Comparison of ENCODE assay signal across 8 mouse cellular contexts in genomic region chr2:170206442-170206754, GRCm38 (mm10). TPM values are rescaled to one million over a fixed set of nuclear protein-coding genes. Genes with fewer than 3 reads are reported as not detected.
DNase-seq lines count a peak whose midpoint lies in the region; ATAC-seq and TF ChIP-seq lines count a peak whose summit lies in the region.

No protein-coding gene starts in this region.

- no peaks in the 10 kb centered on the region for H3K36me3 ChIP-seq in forebrain, embryonic 14.5 days (ENCODE audit: control insufficient read depth, insufficient read depth, low read length)
- no peaks in the 10 kb centered on the region for H3K36me3 ChIP-seq in forebrain, embryonic 13.5 days (ENCODE audit: poor library complexity, severe bottlenecking)
- no peaks in the 10 kb centered on the region for H3K36me3 ChIP-seq in CH12.LX (replicated peaks in 1 of 2; ENCODE audit: control insufficient read depth in 1 of 2, insufficient read depth in 1 of 2, low read length in 1 of 2)
- H3K36me3 ChIP-seq in heart, embryonic 13.5 days = no peaks in the 10 kb centered on the region

- TF ChIP-seq CTCF in CH12.LX (conservative IDR thresholded peaks at IDR 0.05 in 1 of 2, IDR thresholded peaks at IDR 0.05 in 1 of 2; ENCODE audit: low read depth in 2 of 2, low read length in 2 of 2) = peak in 1 of 2 experiments; percentile 18; a peak in 2 of 4 replicates

- in situ Hi-C loops in CH12.LX (cut with MboI; ENCODE audit: low pct_ligation_motif_present, low pct_unique_long_range_greater_than_20kb, low sequenced_read_pairs) = no loop called here

- intact Hi-C loops in left cerebral cortex, postnatal 4 days (cut with DNase I) = no loop called here

- peaks cover 7% of the 10 kb centered on the region; the same call in 1 of the 2 replicates for H3K4me1 ChIP-seq in forebrain, embryonic 14.5 days (ENCODE audit: control insufficient read depth, insufficient read depth, low read length)
- peaks cover 24% of the 10 kb centered on the region; the same call in 1 of the 2 replicates for H3K4me1 ChIP-seq in forebrain, embryonic 13.5 days
- peaks cover 16 to 54% of the 10 kb centered on the region in 2 experiments for H3K4me1 ChIP-seq in CH12.LX (ENCODE audit: control insufficient read depth in 1 of 2, insufficient read depth in 2 of 2)
- H3K4me1 ChIP-seq in heart, embryonic 13.5 days = peaks cover 50% of the 10 kb centered on the region

- 9% methylated on average over 6 of the region's 6 CpGs for WGBS in forebrain, embryonic 14.5 days
- 12% methylated on average over 6 of the region's 6 CpGs for WGBS in forebrain, embryonic 13.5 days
- 8% methylated on average over 6 of the region's 6 CpGs for WGBS in heart, embryonic 13.5 days

- TF ChIP-seq EP300 in CH12.LX (IDR thresholded peaks at IDR 0.05; ENCODE audit: low read length) = no peak

- no peak for ATAC-seq in forebrain, embryonic 14.5 days
- ATAC-seq in forebrain, embryonic 13.5 days = no peak
- ATAC-seq in heart, embryonic 13.5 days (ENCODE audit: extremely low read depth, insufficient number of reproducible peaks, low FRiP score, low TSS enrichment) = no peak
- ATAC-seq in inflammation-experienced regulatory T-cells, adult 6 months = no peak

- H3K9ac ChIP-seq in forebrain, embryonic 14.5 days (ENCODE audit: low read length) = no peak overlapping the region
- no peak overlapping the region for H3K9ac ChIP-seq in forebrain, embryonic 13.5 days
- no peak overlapping the region for H3K9ac ChIP-seq in CH12.LX (ENCODE audit: insufficient read depth, low read depth)
- no peak overlapping the region for H3K9ac ChIP-seq in heart, embryonic 13.5 days

- H3K27ac ChIP-seq in forebrain, embryonic 14.5 days (ENCODE audit: low read depth, low read length) = no peak overlapping the region
- no peak overlapping the region for H3K27ac ChIP-seq in forebrain, embryonic 13.5 days
- no peak overlapping the region for H3K27ac ChIP-seq in CH12.LX (ENCODE audit: insufficient read depth, low read depth)
- H3K27ac ChIP-seq in heart, embryonic 13.5 days (replicated peaks) = 0 out of 2 replicates have a peak overlapping the region, but pooled peaks have one; percentile 91

- no peaks in the 10 kb centered on the region for H3K9me3 ChIP-seq in forebrain, embryonic 14.5 days (replicated peaks; ENCODE audit: control insufficient read depth, low read length)
- H3K9me3 ChIP-seq in forebrain, embryonic 13.5 days (replicated peaks) = no peaks in the 10 kb centered on the region
- H3K9me3 ChIP-seq in CH12.LX (replicated peaks; ENCODE audit: low read length) = peaks cover 2% of the 10 kb centered on the region
- H3K9me3 ChIP-seq in heart, embryonic 13.5 days = no peaks in the 10 kb centered on the region

- no peaks in the 10 kb centered on the region for H3K27me3 ChIP-seq in forebrain, embryonic 14.5 days (replicated peaks; ENCODE audit: control insufficient read depth, insufficient read depth, low read length)
- no peaks in the 10 kb centered on the region for H3K27me3 ChIP-seq in forebrain, embryonic 13.5 days
- no peaks in the 10 kb centered on the region for H3K27me3 ChIP-seq in CH12.LX (replicated peaks)
- H3K27me3 ChIP-seq in heart, embryonic 13.5 days (replicated peaks) = no peaks in the 10 kb centered on the region

- TF ChIP-seq POLR2A in CH12.LX (IDR thresholded peaks at IDR 0.05; ENCODE audit: low read depth, low read length) = no peak

- DNase-seq in forebrain, embryonic 14.5 days (ENCODE audit: low spot score) = no peak
- DNase-seq in CH12.LX (ENCODE audit: extremely low read depth) = peak; percentile 82
- peak; percentile 64 for DNase-seq in lung, postnatal 10 days
- no peak for DNase-seq in left cerebral cortex, adult 11 months (ENCODE audit: low spot score)
- DNase-seq in left cerebral cortex, postnatal 4 days = no peak

- H3K79me2 ChIP-seq in CH12.LX (replicated peaks; ENCODE audit: control insufficient read depth, extremely low read depth, insufficient read depth, poor library complexity, severe bottlenecking) = no peaks in the 10 kb centered on the region

- no peak overlapping the region for H3K4me3 ChIP-seq in forebrain, embryonic 14.5 days (ENCODE audit: low read depth, low read length)
- H3K4me3 ChIP-seq in forebrain, embryonic 13.5 days = no peak overlapping the region
- H3K4me3 ChIP-seq in CH12.LX (replicated peaks in 1 of 3; ENCODE audit: low read depth in 2 of 3, low read length in 2 of 3, poor library complexity in 1 of 3) = no peak overlapping the region
- H3K4me3 ChIP-seq in heart, embryonic 13.5 days = peak overlapping the region; percentile 56; the same call in 1 of the 2 replicates

- H3K4me2 ChIP-seq in forebrain, embryonic 14.5 days (ENCODE audit: low read length) = peak overlapping the region; percentile 46; the same call in 1 of the 2 replicates
- no peak overlapping the region for H3K4me2 ChIP-seq in forebrain, embryonic 13.5 days
- H3K4me2 ChIP-seq in CH12.LX (ENCODE audit: insufficient read depth, low read depth, poor library complexity, severe bottlenecking) = 0 out of 2 replicates have a peak overlapping the region, but pooled peaks have one; percentile 96
- peak overlapping the region; percentile 86 for H3K4me2 ChIP-seq in heart, embryonic 13.5 days

- peak; percentile 5 for TF ChIP-seq RAD21 in CH12.LX (IDR thresholded peaks at IDR 0.05; ENCODE audit: low read depth, low read length)

- dilution Hi-C loops in CH12.LX (cut with MboI; ENCODE audit: extremely low pct_ligation_motif_present, extremely low pct_unique_long_range_greater_than_20kb, low sequenced_read_pairs) = no loop called here

TF ChIP-seq in CH12.LX, 34 proteins besides CTCF, POLR2A, EP300 and RAD21:
- TF ChIP-seq KAT2A (IDR thresholded peaks at IDR 0.05; ENCODE audit: insufficient replicate concordance, low read length) (no peak), NELFE (IDR thresholded peaks at IDR 0.05; ENCODE audit: low read depth, low read length) (no peak), SMC3 (IDR thresholded peaks at IDR 0.05; ENCODE audit: low read depth, low read length) (peak; percentile 3; the same call in 1 of the 2 replicates), IRF4 (IDR thresholded peaks at IDR 0.05; ENCODE audit: low read depth, low read length) (no peak), PAX5 (IDR thresholded peaks at IDR 0.05; ENCODE audit: low read length) (no peak), ETS1 (conservative IDR thresholded peaks at IDR 0.05; ENCODE audit: low read depth, low read length) (no peak)
TF ChIP-seq in CH12.LX: peak in this region for 1.

RNA-seq across cellular contexts. Expression of gene Zfp217, which starts 58.5 kb away (rescaled TPM):
- polyA plus RNA-seq in forebrain, embryonic 14.5 days (2014; fragmentation: Nextera tagmentation; extraction: Ambion mirVana) = 1.7 and 1.8 TPM in 2 replicates
- 2.5 and 2.6 TPM in 2 replicates for polyA plus RNA-seq in forebrain, embryonic 13.5 days (2015; fragmentation: Nextera tagmentation; extraction: Ambion mirVana)
- total RNA-seq in CH12.LX (2012; rRNA removed) = 9.3 and 10.0 TPM in 2 replicates
- 5.3 and 5.6 TPM in 2 replicates for total RNA-seq in CH12.LX (2014; rRNA removed)
- 11.1 and 12.1 TPM in 2 replicates for polyA plus RNA-seq in CH12.LX (2012; ENCODE audit: insufficient read length, low read depth)
- polyA plus RNA-seq in heart, embryonic 13.5 days (2015; fragmentation: Nextera tagmentation; extraction: Ambion mirVana) = 2.4 and 3.0 TPM in 2 replicates
- polyA plus RNA-seq in inflammation-experienced regulatory T-cells, adult 6 months (2017; shearing (Covaris generic)) = 10 to 100 TPM in 1 of 3 experiments, 1 to 10 TPM in 2; 8.6 to 11.1 (median 8.6) TPM
- total RNA-seq in left cerebral cortex, postnatal 4 days (2021) = 1 to 10 TPM; 3.8 to 4.0 TPM

Comparison
In these comparisons a context has a peak if more than half of its experiments do, and no peak if none do; other contexts are left out.
1. DNase-seq: peak in CH12.LX (single experiment) and lung, postnatal 10 days (single experiment); none in forebrain, embryonic 14.5 days (single experiment), left cerebral cortex, adult 11 months (single experiment) and left cerebral cortex, postnatal 4 days (single experiment).